Comparison of ENCODE assay signal across 8 mouse cellular contexts in the genomic region with DNA sequence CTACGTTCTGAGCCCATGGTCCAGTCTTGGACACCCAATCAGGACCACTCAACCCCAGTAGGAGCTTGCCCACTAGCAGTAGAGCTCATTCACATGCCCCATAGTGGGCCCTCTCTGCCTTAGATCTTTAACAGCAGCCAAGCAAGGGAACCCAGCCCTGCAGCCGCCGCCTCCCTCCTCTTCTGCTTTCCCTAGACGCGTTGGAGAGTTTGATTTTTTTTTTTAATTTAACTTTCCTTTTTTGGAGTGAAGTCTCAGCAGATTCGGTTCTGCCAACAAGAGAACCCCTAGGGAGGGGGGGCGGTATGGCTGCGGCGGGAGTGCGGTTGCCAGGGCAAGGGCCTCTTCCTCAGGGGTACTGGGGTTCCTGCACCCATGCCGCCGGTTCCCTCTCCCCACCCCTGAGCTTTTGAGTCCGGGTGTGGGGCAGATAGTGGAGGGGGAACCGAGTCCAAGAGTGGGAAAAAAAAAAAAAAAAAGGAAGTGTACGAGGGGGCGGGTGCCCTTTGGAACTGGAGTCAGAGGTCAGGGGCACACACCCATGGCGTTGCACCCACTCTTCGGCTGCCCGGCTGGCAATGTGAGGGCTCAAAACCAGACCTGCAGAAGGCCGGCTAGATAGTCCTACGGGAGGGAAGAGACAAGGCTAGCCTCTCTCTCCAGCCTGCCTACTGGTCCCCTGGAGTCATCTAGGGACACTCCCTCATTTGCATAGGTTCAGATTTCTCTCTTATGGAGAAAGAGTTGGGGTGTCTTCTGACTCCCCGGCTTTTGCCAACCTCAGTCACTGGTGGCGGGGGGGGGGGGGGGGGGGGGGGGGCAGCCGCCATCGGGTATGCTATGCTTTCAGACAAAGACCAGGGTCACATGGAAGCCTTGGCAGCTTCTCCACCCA. TPM values are rescaled to one million over a fixed set of nuclear protein-coding genes. Genes with fewer than 3 reads are reported as not detected.
DNase-seq lines count a peak whose midpoint lies in the region; ATAC-seq lines count a peak whose summit lies in the region.

No protein-coding gene starts in this region.

- H3K27ac ChIP-seq in embryonic facial prominence, embryonic 10.5 days (replicated peaks): peak overlapping the region; percentile 86
- peak overlapping the region; percentile 52; the same call in 1 of the 2 replicates for H3K27ac ChIP-seq in limb, embryonic 11.5 days (replicated peaks; ENCODE audit: low read depth, low read length)
- H3K27ac ChIP-seq in midbrain, embryonic 12.5 days (replicated peaks): peak overlapping the region; percentile 81
- peak overlapping the region; percentile 99 for H3K27ac ChIP-seq in stomach, embryonic 16.5 days (ENCODE audit: low read length)

- no peaks in the 10 kb centered on the region for H3K9me3 ChIP-seq in embryonic facial prominence, embryonic 10.5 days
- no peaks in the 10 kb centered on the region for H3K9me3 ChIP-seq in limb, embryonic 11.5 days (ENCODE audit: control insufficient read depth, low read length)
- H3K9me3 ChIP-seq in midbrain, embryonic 12.5 days: no peaks in the 10 kb centered on the region
- H3K9me3 ChIP-seq in stomach, embryonic 16.5 days (replicated peaks; ENCODE audit: control insufficient read depth, low read length): no peaks in the 10 kb centered on the region

- peak overlapping the region; percentile 95 for H3K4me3 ChIP-seq in embryonic facial prominence, embryonic 10.5 days
- peak overlapping the region; percentile 82 for H3K4me3 ChIP-seq in limb, embryonic 11.5 days (ENCODE audit: low read depth, low read length)
- peak overlapping the region; percentile 90 for H3K4me3 ChIP-seq in midbrain, embryonic 12.5 days
- H3K4me3 ChIP-seq in stomach, embryonic 16.5 days (replicated peaks; ENCODE audit: low read length): peak overlapping the region; percentile 76

- H3K4me2 ChIP-seq in limb, embryonic 11.5 days (ENCODE audit: low read depth, severe bottlenecking): peak overlapping the region; percentile 88
- peak overlapping the region; percentile 95 for H3K4me2 ChIP-seq in midbrain, embryonic 12.5 days (replicated peaks)
- peak overlapping the region; percentile 96 for H3K4me2 ChIP-seq in stomach, embryonic 16.5 days (ENCODE audit: low read depth, low read length)

- peaks cover under 1% of the 10 kb centered on the region; the same call in 1 of the 2 replicates for H3K36me3 ChIP-seq in embryonic facial prominence, embryonic 10.5 days (replicated peaks)
- no peaks in the 10 kb centered on the region for H3K36me3 ChIP-seq in limb, embryonic 11.5 days (ENCODE audit: control insufficient read depth, insufficient read depth, low read length)
- H3K36me3 ChIP-seq in midbrain, embryonic 12.5 days: no peaks in the 10 kb centered on the region
- H3K36me3 ChIP-seq in stomach, embryonic 16.5 days (ENCODE audit: control insufficient read depth, insufficient read depth, low read length): no peaks in the 10 kb centered on the region

- 6% methylated on average over 25 of the region's 25 CpGs for WGBS in embryonic facial prominence, embryonic 10.5 days
- WGBS in limb, embryonic 11.5 days: 3% methylated on average over 24 of the region's 25 CpGs
- WGBS in midbrain, embryonic 12.5 days: 3% methylated on average over 22 of the region's 25 CpGs
- 4% methylated on average over 24 of the region's 25 CpGs for WGBS in stomach, embryonic 16.5 days

- peaks cover 32% of the 10 kb centered on the region for H3K27me3 ChIP-seq in embryonic facial prominence, embryonic 10.5 days (replicated peaks; ENCODE audit: low read depth, poor library complexity, severe bottlenecking)
- H3K27me3 ChIP-seq in limb, embryonic 11.5 days (ENCODE audit: control insufficient read depth, insufficient read depth, low read length): no peaks in the 10 kb centered on the region
- peaks cover 37% of the 10 kb centered on the region for H3K27me3 ChIP-seq in midbrain, embryonic 12.5 days
- 0 out of 2 replicates have a peak, but pooled peaks cover 2% of the 10 kb centered on the region for H3K27me3 ChIP-seq in stomach, embryonic 16.5 days (ENCODE audit: control insufficient read depth, insufficient read depth, low read length)

- H3K9ac ChIP-seq in limb, embryonic 11.5 days (ENCODE audit: low read length): peak overlapping the region; percentile 43
- H3K9ac ChIP-seq in midbrain, embryonic 12.5 days (replicated peaks): peak overlapping the region; percentile 52
- peak overlapping the region; percentile 66 for H3K9ac ChIP-seq in stomach, embryonic 16.5 days (ENCODE audit: low read length)

- peak; percentile 46 to 49 for ATAC-seq in hematopoietic stem cell, adult 5-6 weeks (replicated peaks in 1 of 2; ENCODE audit: insufficient read depth in 1 of 2, low FRiP score in 2 of 2, low TSS enrichment in 1 of 2, low read depth in 1 of 2, poor library complexity in 2 of 2, severe bottlenecking in 2 of 2)
- ATAC-seq in limb, embryonic 11.5 days (ENCODE audit: insufficient number of reproducible peaks, low FRiP score, low TSS enrichment, low read depth): peak; percentile 45
- peak; percentile 35 for ATAC-seq in midbrain, embryonic 12.5 days (ENCODE audit: low FRiP score, low read depth)
- ATAC-seq in stomach, embryonic 16.5 days (ENCODE audit: insufficient read depth, low FRiP score): peak; percentile 41

- H3K4me1 ChIP-seq in embryonic facial prominence, embryonic 10.5 days: peaks cover 64% of the 10 kb centered on the region
- H3K4me1 ChIP-seq in limb, embryonic 11.5 days (ENCODE audit: control insufficient read depth, insufficient read depth, low read length): peaks cover 39% of the 10 kb centered on the region
- peaks cover 47% of the 10 kb centered on the region for H3K4me1 ChIP-seq in midbrain, embryonic 12.5 days
- H3K4me1 ChIP-seq in stomach, embryonic 16.5 days (ENCODE audit: control insufficient read depth, insufficient read depth, low read length): peaks cover 51% of the 10 kb centered on the region

- peak; percentile 62 for DNase-seq in adrenal gland, postnatal 14 days
- no peak for DNase-seq in adrenal gland, postnatal 4 days (ENCODE audit: low spot score in 2 of 2)
- peak; percentile 80 for DNase-seq in 3T3-L1 (ENCODE audit: low read depth, low spot score)
- DNase-seq in embryonic facial prominence, embryonic 10.5 days (ENCODE audit: low spot score): no peak
- no peak for DNase-seq in limb, embryonic 11.5 days (ENCODE audit: low spot score)

RNA-seq across cellular contexts. Expression of a gene that starts 1.0 kb away (rescaled TPM):
- 165 and 192 TPM in 2 replicates for total RNA-seq in adrenal gland, postnatal 14 days (2021)
- total RNA-seq in adrenal gland, postnatal 4 days (2021): 100 to 1,000 TPM; 240 to 243 TPM
- polyA plus RNA-seq in embryonic facial prominence, embryonic 10.5 days (2016; fragmentation: Nextera tagmentation; extraction: Ambion mirVana): 19.2 and 19.8 TPM in 2 replicates
- total RNA-seq in hematopoietic stem cell, adult 5-6 weeks (2017): 10.7 and 13.4 TPM in 2 replicates
- 23.6 and 24.3 TPM in 2 replicates for polyA plus RNA-seq in limb, embryonic 11.5 days (2014; fragmentation: Nextera tagmentation; extraction: Ambion mirVana)
- 24.5 and 25.1 TPM in 2 replicates for polyA plus RNA-seq in midbrain, embryonic 12.5 days (2016; fragmentation: Nextera tagmentation; extraction: Ambion mirVana)
- 21.4 and 24.6 TPM in 2 replicates for polyA plus RNA-seq in stomach, embryonic 16.5 days (2015; fragmentation: Nextera tagmentation; extraction: Ambion mirVana)

Comparison
In these comparisons a context has a peak if more than half of its experiments do, and no peak if none do; other contexts are left out.
1. DNase-seq: peak in adrenal gland, postnatal 14 days (single experiment) and 3T3-L1 (single experiment); none in adrenal gland, postnatal 4 days (0 of 2), embryonic facial prominence, embryonic 10.5 days (single experiment) and limb, embryonic 11.5 days (single experiment).
2. Peak in every context shown above with its lines, with median percentiles within 50 percentile points of each other: H3K27ac ChIP-seq, H3K4me3 ChIP-seq, ATAC-seq, H3K4me2 ChIP-seq and H3K9ac ChIP-seq.